Mouse (Mus musculus): Measurements from ENCODE around the gene Cuedc2. TPM values are rescaled to one million over a fixed set of nuclear protein-coding genes. Genes with fewer than 3 reads are reported as not detected.

Gene Cuedc2
- polyA plus RNA-seq, 1 experiment from 2014 or later, result 198 TPM

DNA sequence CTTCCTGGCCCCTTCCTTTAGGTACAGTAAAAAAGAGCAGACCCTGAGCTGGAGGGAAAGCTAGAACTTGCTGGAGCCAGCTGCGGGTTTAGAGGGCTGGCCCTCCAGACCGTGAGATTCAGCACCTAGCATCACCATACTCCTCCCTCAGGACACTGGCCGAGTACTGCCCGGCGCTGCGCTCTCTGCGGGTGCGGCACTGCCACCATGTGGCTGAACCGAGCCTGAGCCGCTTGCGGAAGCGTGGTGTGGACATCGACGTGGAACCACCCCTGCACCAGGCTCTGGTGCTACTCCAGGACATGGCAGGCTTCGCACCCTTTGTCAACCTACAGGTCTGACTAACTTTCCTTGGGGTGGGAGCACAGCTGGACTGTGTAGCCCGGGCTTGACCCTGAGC, 8.6 kb downstream of the Cuedc2 start:
- no peak overlapping the region for H3K27ac ChIP-seq (ENCODE audit: low read length)
- peak overlapping the region; percentile 99 for H3K4me2 ChIP-seq (replicated peaks; ENCODE audit: low read depth, low read length)
- H3K4me3 ChIP-seq (ENCODE audit: low read length), result no peak overlapping the region
- ATAC-seq (ENCODE audit: low FRiP score, low TSS enrichment), result peak; percentile 18
- peaks cover 25% of the 10 kb centered on the region for H3K4me1 ChIP-seq (ENCODE audit: insufficient read depth, low read length)
- H3K27me3 ChIP-seq (ENCODE audit: insufficient read depth, low read length), result peaks cover 27% of the 10 kb centered on the region
- WGBS, result 5% methylated on average over 16 of the region's 16 CpGs
- H3K36me3 ChIP-seq (ENCODE audit: insufficient read depth, low read length), result peaks cover 15% of the 10 kb centered on the region
- no peak overlapping the region for H3K9ac ChIP-seq (replicated peaks; ENCODE audit: low read length)
- no peaks in the 10 kb centered on the region for H3K9me3 ChIP-seq (ENCODE audit: low read length)

GRCm38 (mm10) chr19:46329031-46329641, 9.4 kb downstream of the Cuedc2 start:
- under 1% methylated on average over 54 of the region's 54 CpGs for WGBS
- 0 out of 2 replicates have a peak, but pooled peaks have one; percentile 2 for ATAC-seq (ENCODE audit: low FRiP score, low TSS enrichment)
- H3K4me3 ChIP-seq (ENCODE audit: low read length), result peak overlapping the region; percentile 72
- peaks cover 35% of the 10 kb centered on the region for H3K27me3 ChIP-seq (ENCODE audit: insufficient read depth, low read length)
- H3K27ac ChIP-seq (ENCODE audit: low read length), result peak overlapping the region; percentile 94
- no peaks in the 10 kb centered on the region for H3K9me3 ChIP-seq (ENCODE audit: low read length)
- peak overlapping the region; percentile 99 for H3K4me2 ChIP-seq (replicated peaks; ENCODE audit: low read depth, low read length)
- peaks cover 25% of the 10 kb centered on the region for H3K4me1 ChIP-seq (ENCODE audit: insufficient read depth, low read length)
- H3K9ac ChIP-seq (replicated peaks; ENCODE audit: low read length), result peak overlapping the region; percentile 80
- H3K36me3 ChIP-seq (ENCODE audit: insufficient read depth, low read length), result peaks cover 15% of the 10 kb centered on the region

GRCm38 (mm10) chr19:46328081-46329030, 10.1 kb downstream of the Cuedc2 start, which contains the start of gene Fbxl15:
TSS of gene Fbxl15 (plus strand) at chr19:46328184.
- H3K27ac ChIP-seq (ENCODE audit: low read length), result peak within 1 kb of the TSS; percentile 94
- ATAC-seq (ENCODE audit: low FRiP score, low TSS enrichment), result peak; percentile 92
- peak within 1 kb of the TSS; percentile 72 for H3K4me3 ChIP-seq (ENCODE audit: low read length)
- WGBS, result under 1% methylated on average over 78 of the region's 81 CpGs
- H3K4me2 ChIP-seq (replicated peaks; ENCODE audit: low read depth, low read length), result peak within 1 kb of the TSS; percentile 99
- H3K27me3 ChIP-seq (ENCODE audit: insufficient read depth, low read length), result peaks cover 41% of the 10 kb centered on the region
- H3K36me3 ChIP-seq (ENCODE audit: insufficient read depth, low read length), result peaks cover 15% of the 10 kb centered on the region
- peaks cover 25% of the 10 kb centered on the region for H3K4me1 ChIP-seq (ENCODE audit: insufficient read depth, low read length)
- H3K9me3 ChIP-seq (ENCODE audit: low read length), result no peaks in the 10 kb centered on the region
- H3K9ac ChIP-seq (replicated peaks; ENCODE audit: low read length), result peak within 1 kb of the TSS; percentile 80

DNA sequence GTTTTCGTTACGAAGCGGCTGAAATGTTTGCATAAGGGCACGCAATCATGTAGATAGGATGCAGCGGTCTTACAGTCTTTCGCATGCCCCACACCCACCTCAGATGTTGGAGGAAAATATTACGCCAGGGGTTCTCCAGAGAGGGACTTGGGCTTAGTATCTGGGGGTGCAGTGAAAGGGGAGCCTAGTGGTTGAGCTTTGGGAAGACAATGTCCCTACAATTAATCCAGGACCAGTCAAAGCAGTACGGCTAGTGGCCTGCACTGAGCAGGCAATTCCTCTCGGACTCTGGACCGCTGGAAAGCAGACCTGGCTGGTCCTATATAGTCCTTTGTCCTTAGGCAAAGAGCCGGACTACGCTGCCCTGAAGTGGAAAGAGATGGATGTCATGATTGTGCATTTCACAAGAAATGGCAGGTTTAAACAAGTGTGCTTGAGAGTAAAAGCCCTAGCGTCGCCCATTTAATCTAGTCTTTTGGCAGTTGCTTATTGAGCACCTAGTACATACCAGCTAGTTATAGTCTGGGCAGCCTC, 10.9 kb downstream of the Cuedc2 start:
- Histone ChIP-seq H3K36me3 (ENCODE audit: insufficient read depth, low read length) (peaks cover 13% of the 10 kb centered on the region), H3K9me3 (ENCODE audit: low read length) (no peaks in the 10 kb centered on the region)
- 31% methylated on average over 14 of the region's 14 CpGs for WGBS

GRCm38 (mm10) chr19:46326756-46327305, 11.7 kb downstream of the Cuedc2 start, which contains the start of gene Psd:
TSS of gene Psd (minus strand) at chr19:46327156.
- Histone ChIP-seq H3K27me3 (ENCODE audit: insufficient read depth, low read length) (peaks cover 56% of the 10 kb centered on the region), H3K9me3 (ENCODE audit: low read length) (no peaks in the 10 kb centered on the region), H3K36me3 (ENCODE audit: insufficient read depth, low read length) (peaks cover 8% of the 10 kb centered on the region; the same call in 1 of the 2 replicates), H3K4me1 (ENCODE audit: insufficient read depth, low read length) (peaks cover 25% of the 10 kb centered on the region), H3K9ac (replicated peaks; ENCODE audit: low read length) (peak within 1 kb of the TSS; percentile 80), H3K4me3 (ENCODE audit: low read length) (peak within 1 kb of the TSS; percentile 72), H3K4me2 (replicated peaks; ENCODE audit: low read depth, low read length) (peak within 1 kb of the TSS; percentile 99), H3K27ac (ENCODE audit: low read length) (peak within 1 kb of the TSS; percentile 94)
- under 1% methylated on average over 35 of the region's 35 CpGs for WGBS
- no peak for ATAC-seq (ENCODE audit: low FRiP score, low TSS enrichment)

More for the DNA sequence above, 10.9 kb downstream of the Cuedc2 start:
- Histone ChIP-seq H3K9ac (replicated peaks; ENCODE audit: low read length) (no peak overlapping the region; the same call in 1 of the 2 replicates), H3K4me3 (ENCODE audit: low read length) (peak overlapping the region; percentile 72), H3K27ac (ENCODE audit: low read length) (peak overlapping the region; percentile 94; the same call in 1 of the 2 replicates), H3K4me1 (ENCODE audit: insufficient read depth, low read length) (peaks cover 25% of the 10 kb centered on the region), H3K4me2 (replicated peaks; ENCODE audit: low read depth, low read length) (peak overlapping the region; percentile 99), H3K27me3 (ENCODE audit: insufficient read depth, low read length) (peaks cover 49% of the 10 kb centered on the region)
- no peak for ATAC-seq (ENCODE audit: low FRiP score, low TSS enrichment)

DNA sequence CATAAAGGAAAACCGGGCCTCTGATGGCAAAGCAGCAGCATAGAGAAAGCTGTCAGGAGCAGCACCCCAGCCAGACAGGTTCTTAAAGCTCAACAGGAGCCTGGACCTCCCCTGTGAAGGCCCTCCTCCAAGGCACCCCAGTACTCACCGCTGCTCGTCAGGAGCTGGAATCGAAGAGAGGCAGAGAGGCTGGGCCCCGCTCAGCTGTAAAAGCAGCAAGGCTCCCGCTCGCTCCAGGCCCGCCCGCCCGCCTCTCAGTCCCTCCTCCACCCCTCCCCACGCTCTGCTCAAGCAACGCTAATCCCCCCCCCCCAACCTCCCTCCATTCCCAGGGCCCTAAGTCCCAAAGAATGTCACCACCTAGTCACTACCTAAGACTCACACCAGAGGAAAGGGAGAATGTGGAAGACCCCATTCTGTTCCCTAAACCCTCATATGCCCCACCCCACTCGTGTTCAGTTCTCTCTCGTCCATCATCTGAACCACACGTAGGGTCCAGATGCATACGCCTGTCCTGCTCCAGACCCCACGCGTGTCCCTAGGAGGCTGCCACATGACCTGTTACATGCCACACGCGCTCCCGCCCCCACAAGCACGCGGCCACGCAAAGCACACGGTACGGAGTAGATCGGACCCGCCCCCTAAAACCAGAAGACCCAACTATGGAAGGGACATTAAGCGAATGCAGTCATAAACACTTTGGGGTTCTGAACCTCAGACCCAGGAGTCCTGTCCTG, 12.3 kb downstream of the Cuedc2 start:
- Histone ChIP-seq H3K4me1 (ENCODE audit: insufficient read depth, low read length) (peaks cover 25% of the 10 kb centered on the region), H3K27ac (ENCODE audit: low read length) (no peak overlapping the region), H3K4me2 (replicated peaks; ENCODE audit: low read depth, low read length) (no peak overlapping the region), H3K27me3 (ENCODE audit: insufficient read depth, low read length) (peaks cover 63% of the 10 kb centered on the region), H3K36me3 (ENCODE audit: insufficient read depth, low read length) (0 out of 2 replicates have a peak, but pooled peaks cover 2% of the 10 kb centered on the region), H3K4me3 (ENCODE audit: low read length) (peak overlapping the region; percentile 18), H3K9me3 (ENCODE audit: low read length) (no peaks in the 10 kb centered on the region), H3K9ac (replicated peaks; ENCODE audit: low read length) (no peak overlapping the region)
- ATAC-seq (ENCODE audit: low FRiP score, low TSS enrichment), result no peak
- WGBS, result 4% methylated on average over 29 of the region's 29 CpGs

GRCm38 (mm10) chr19:46324918-46325317, 13.6 kb downstream of the Cuedc2 start:
- Histone ChIP-seq H3K4me2 (replicated peaks; ENCODE audit: low read depth, low read length) (no peak overlapping the region), H3K27ac (ENCODE audit: low read length) (no peak overlapping the region), H3K9ac (replicated peaks; ENCODE audit: low read length) (no peak overlapping the region), H3K27me3 (ENCODE audit: insufficient read depth, low read length) (peaks cover 76% of the 10 kb centered on the region), H3K36me3 (ENCODE audit: insufficient read depth, low read length) (no peaks in the 10 kb centered on the region), H3K4me1 (ENCODE audit: insufficient read depth, low read length) (peaks cover 24% of the 10 kb centered on the region), H3K9me3 (ENCODE audit: low read length) (no peaks in the 10 kb centered on the region), H3K4me3 (ENCODE audit: low read length) (no peak overlapping the region)
- WGBS, result 75% methylated on average over 5 of the region's 5 CpGs
- no peak for ATAC-seq (ENCODE audit: low FRiP score, low TSS enrichment)

DNA sequence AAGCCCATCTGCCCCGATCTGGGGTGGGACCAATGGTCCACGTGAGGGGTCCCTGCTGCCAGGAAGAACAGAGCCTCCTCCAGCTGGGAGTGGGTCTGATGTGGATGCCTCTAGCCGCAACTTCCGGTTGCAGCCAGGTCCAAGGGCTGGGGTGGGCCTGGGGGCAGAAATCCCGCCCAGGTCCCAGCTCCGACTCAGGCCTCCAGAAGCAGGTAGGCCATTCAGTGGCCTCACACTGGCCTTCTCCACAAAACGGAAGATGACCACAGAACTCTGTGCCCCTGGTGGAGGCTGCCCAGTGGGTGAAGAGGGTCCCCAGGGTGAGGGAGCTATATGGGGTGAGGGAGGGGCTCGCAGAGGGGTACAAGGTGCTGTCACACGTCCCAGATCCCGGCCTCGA, 14.1 kb downstream of the Cuedc2 start:
- Histone ChIP-seq H3K27ac (ENCODE audit: low read length) (no peak overlapping the region), H3K36me3 (ENCODE audit: insufficient read depth, low read length) (no peaks in the 10 kb centered on the region), H3K4me3 (ENCODE audit: low read length) (no peak overlapping the region), H3K4me2 (replicated peaks; ENCODE audit: low read depth, low read length) (no peak overlapping the region), H3K4me1 (ENCODE audit: insufficient read depth, low read length) (peaks cover 19% of the 10 kb centered on the region), H3K27me3 (ENCODE audit: insufficient read depth, low read length) (peaks cover 81% of the 10 kb centered on the region), H3K9ac (replicated peaks; ENCODE audit: low read length) (no peak overlapping the region), H3K9me3 (ENCODE audit: low read length) (no peaks in the 10 kb centered on the region)
- ATAC-seq (ENCODE audit: low FRiP score, low TSS enrichment), result no peak
- WGBS, result 64% methylated on average over 11 of the region's 11 CpGs

DNA sequence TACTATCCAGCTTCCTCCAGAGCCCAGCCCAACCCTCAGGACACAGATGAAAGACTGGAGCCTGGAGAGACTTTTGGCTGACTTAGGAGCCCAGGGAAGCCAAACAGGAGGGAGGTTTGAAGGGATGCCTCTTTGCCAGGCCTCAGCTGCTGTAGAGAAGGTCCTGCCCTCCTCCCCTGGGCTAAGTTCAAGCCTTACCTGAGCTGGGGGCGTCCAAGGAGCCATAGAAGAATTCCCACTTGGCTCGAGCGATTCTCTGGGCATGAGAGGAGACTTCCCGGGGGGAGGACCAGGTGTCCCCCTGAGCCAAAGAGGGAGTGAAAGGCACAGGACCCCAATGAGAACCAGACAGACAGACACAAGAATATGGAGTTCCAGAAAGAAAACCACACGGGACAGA, 14.8 kb downstream of the Cuedc2 start:
- H3K4me3 ChIP-seq (ENCODE audit: low read length), result no peak overlapping the region
- no peak for ATAC-seq (ENCODE audit: low FRiP score, low TSS enrichment)
- 55% methylated on average over 5 of the region's 5 CpGs for WGBS
- no peaks in the 10 kb centered on the region for H3K36me3 ChIP-seq (ENCODE audit: insufficient read depth, low read length)
- H3K4me2 ChIP-seq (replicated peaks; ENCODE audit: low read depth, low read length), result no peak overlapping the region
- peaks cover 18% of the 10 kb centered on the region for H3K4me1 ChIP-seq (ENCODE audit: insufficient read depth, low read length)
- peaks cover 88% of the 10 kb centered on the region for H3K27me3 ChIP-seq (ENCODE audit: insufficient read depth, low read length)
- no peak overlapping the region for H3K9ac ChIP-seq (replicated peaks; ENCODE audit: low read length)
- no peak overlapping the region for H3K27ac ChIP-seq (ENCODE audit: low read length)
- no peaks in the 10 kb centered on the region for H3K9me3 ChIP-seq (ENCODE audit: low read length)

Measured in kidney, embryonic 16.5 days (tissue).